Mouse (Mus musculus) heart, postnatal 25 days (tissue): ENCODE data around the gene Mdk. TPM values are rescaled to one million over a fixed set of nuclear protein-coding genes. Genes with fewer than 3 reads are reported as not detected.
A peak's percentile ranks its signal among the peaks of the same experiment; 100 is the strongest.

Experiments used
- DNase-seq: peaks from one replicate; pipeline ENCODE4 v3.0.0; 2022; ENCODE audit warnings: low spot score
- intact Hi-C: fragments of 180-260 bp; cut with DNase I; formaldehyde crosslinking; loops from one replicate; pipeline ENCODE4 v1.15.1; 2025
- total RNA-seq, 2 experiments: library from RNA; stranded (reverse); gene quantifications; 2 replicates each; pipeline ENCODE4 v1.2.3; 2021

Gene Mdk
- total RNA-seq, 2 experiments from 2014 or later = 4.4 TPM

DNA sequence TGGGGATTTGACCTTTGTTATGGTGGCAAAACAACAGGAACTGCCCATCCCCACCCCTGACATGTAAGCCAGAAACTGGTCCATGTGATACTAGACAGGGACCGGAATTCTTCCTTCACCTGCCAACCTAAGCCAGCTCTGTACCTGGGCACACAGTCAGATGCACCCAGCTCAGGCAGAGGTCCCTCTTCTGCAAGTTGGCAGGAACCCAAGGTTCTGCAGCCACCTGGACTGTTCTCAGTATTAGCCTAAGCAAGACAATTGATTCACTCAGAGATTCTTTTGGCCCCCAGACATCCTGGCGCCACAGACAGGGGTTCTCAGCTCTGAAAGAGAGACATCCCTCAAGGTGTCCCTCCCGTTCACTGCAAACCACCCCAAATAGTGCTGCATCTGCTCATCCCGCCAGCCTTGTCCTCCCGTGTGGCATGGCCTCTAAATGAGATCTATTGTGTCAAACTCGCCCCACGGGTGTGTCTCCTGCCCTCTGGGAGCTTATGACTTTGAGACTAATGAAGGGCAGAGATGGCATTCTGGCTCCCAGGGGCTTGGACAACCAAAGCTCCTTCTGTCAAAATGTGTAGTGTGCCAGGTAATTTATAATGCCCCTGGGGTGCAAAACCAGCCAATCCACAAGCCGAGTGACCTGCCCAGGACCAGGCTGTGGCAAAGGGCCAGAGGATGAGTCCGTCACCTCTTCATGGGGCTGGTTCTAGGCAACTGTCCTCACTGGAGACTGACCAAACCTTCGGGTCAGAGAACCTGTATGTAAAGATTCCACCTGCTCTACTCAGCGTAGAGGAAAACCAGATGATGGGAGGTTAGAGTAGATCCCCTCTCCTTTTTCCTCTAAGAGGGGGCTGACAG lies 27.7 kb upstream of the Mdk start:
- no peak for DNase-seq
- intact Hi-C loops = loop anchor here (1.0 kb wide), 1 partner anchor 15 kb away; no protein-coding TSS in a partner anchor

DNA sequence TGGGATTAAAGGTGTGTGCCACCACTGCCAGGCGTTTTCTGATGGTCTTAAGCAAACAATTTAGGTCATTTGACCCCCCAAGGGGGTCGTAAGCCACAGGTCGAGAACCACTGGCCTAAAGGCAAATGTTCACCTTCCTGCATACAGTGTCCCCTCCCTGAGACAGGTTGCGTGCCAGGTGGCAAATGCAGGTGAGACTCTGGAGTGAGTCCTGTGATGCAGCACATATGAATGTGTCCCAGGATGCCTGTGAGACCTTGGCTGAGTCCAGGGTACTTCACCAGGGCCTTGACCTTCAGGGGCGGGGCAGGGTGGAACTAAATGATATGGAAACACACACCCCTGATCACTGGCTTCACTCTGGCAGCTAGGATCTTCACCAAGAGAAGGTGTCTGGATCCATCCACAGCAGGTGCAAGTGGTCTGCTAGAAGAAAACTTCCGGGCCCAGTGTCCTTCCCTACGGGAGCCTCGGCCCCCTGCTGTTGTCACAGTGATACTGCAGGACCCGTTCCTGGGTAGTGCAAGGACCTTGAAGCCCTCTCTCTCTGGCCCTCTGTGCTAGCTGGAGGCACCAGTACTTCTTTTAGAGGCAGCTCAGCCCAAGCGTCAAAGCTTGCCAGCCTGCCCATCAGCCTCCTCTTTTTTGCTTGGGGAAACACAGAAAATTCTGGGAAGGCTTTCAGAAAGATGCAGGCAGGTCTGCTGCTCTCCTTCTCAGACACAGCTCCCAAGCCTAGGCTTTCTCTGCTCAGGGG lies 26.8 kb upstream of the Mdk start:
- no peak for DNase-seq
- intact Hi-C loops = loop anchor here (1.0 kb wide), 1 partner anchor 15 kb away; no protein-coding TSS in a partner anchor

DNA sequence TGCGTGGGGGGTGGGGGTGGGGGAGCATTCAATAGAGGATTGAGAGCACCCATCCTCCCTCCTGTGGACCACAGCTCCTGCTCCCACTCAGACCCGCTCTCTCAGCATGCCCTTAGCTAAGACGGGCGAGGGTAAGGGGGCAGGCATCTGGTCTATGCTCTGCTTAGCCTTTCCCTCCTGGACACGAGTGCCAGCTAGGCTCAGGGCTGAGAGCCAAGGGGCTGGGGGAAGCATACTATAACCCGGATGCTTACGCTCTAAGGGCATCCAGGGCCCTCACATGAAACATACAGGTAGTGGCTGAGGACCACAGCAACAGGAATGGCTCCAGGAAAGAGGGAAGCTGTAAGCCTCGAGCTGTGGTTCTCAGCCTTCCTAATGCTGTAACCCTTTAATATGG lies 26.0 kb upstream of the Mdk start:
- intact Hi-C loops = no loop called here
- DNase-seq = no peak

DNA sequence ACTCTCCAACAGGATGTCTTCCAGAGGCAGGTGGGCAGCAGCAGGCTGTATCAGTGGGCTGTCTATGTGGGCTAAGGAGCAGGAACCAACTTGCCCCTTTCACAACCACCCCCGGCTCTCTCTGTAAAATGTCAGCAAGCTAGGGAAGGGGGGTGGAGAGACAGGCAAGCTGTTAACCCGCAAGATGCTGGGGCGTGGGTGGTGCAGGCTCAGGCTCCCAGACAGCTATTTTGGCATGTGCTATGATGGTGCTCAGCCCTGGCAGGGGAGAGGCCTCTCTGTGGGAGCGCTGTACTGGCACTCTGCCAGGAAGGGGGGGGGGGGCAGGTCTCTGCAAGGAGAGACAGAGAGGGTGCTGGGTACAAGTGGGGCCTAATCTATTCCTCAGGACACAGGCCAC lies 25.0 kb upstream of the Mdk start:
- intact Hi-C loops = no loop called here
- DNase-seq = no peak

DNA sequence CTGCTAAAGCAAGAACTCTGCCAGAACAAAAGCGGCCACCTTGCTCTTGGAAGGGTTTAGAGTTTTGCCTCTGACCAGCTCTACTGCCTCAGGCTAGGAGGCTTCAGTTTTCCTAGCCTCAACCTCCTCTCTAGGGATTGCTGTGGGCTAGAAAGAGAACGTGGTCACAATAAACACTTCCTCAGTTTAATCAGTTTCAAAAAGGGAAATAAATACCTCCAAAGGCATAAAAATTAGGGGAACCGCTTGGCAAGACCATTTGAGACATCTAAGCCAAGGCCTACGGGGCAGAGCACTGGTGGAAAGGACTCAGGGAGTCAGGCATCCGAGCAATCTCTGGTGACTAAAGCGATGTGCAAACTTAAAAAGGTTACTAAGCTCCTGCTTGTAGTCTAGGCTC lies 23.8 kb upstream of the Mdk start:
- intact Hi-C loops = no loop called here
- no peak for DNase-seq

DNA sequence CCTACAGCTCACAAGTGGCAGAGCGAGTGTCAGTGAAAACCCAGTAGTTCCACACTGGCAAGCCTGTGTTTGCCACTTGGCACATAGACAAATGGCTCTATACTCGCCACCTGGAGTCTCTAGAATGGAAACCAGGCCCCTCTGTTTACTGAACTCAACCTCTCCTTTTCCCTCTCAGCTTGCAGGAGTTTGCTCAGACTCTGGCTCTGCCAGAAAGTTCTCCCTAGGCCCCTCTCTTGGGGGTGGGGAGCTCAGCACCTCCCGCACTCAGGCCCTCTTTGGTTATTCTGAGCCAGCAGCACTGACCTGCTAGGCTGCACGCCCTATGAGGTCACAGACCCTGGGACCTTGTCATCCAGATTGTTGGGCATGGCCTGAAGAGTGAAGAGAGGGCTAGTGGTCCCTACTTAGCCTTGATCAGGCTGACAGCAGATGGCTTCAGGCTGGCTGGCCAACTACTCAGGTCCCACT lies 23.1 kb upstream of the Mdk start:
- no peak for DNase-seq
- intact Hi-C loops = no loop called here

DNA sequence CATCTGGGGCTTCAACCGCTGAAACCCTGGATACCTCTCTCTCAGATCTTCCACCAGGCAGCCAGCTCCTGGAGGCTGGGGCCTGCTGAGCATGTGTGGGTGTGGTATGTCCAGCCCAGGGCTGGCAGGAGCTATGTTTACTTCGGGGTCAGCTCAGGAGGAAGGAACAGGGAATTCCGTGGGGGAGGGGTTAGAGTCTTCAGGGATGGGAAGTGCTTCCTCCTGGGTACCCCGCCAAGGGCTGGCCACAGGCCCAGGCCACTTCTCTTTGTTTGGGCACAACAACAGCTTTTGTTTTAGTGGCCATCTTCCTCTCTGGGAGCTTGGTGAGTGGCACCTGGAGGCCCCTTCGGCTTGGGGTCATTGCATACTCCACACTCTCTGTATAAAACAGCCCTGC lies 21.7 kb upstream of the Mdk start:
- DNase-seq = peak; percentile 75
- intact Hi-C loops = no loop called here

DNA sequence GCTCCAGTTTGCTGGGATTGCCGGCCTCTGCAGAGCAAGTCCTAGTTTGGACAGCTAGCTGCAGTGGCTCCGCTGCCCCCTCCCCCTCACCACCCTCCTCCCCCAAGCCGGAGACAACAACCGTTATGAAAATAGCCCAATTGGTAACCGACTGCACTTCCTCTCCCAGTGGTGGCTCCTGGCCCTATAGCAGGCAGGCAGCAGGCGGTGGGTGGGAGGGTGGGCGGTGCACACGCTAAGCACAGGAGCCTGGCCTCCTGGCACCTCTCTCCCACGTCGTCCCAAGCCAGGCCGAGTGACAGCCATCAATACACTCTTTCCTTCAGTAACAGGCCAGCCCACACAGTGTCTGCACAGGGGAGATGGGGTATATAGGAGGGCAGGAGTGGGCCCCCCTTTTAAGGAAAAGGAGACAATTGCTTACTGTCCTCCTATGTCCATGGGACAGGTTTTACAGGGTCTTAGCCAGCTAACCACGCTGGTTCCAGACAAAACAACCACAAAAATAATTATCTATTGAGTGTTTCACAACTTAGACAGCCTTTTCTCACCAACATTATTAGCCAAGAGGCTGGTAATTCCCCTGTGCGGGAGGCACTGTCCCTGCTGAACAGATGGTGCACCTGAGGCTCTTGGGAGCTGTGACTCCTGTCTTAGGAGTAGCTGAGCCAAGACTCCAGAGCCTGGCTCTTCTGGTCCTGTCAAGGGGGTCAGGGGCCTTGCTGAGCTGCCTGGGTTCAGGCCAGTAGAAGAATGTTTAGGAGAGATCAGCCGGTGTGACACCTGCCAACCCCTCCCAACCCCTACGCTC lies 18.4 kb upstream of the Mdk start:
- intact Hi-C loops = no loop called here
- no peak for DNase-seq

DNA sequence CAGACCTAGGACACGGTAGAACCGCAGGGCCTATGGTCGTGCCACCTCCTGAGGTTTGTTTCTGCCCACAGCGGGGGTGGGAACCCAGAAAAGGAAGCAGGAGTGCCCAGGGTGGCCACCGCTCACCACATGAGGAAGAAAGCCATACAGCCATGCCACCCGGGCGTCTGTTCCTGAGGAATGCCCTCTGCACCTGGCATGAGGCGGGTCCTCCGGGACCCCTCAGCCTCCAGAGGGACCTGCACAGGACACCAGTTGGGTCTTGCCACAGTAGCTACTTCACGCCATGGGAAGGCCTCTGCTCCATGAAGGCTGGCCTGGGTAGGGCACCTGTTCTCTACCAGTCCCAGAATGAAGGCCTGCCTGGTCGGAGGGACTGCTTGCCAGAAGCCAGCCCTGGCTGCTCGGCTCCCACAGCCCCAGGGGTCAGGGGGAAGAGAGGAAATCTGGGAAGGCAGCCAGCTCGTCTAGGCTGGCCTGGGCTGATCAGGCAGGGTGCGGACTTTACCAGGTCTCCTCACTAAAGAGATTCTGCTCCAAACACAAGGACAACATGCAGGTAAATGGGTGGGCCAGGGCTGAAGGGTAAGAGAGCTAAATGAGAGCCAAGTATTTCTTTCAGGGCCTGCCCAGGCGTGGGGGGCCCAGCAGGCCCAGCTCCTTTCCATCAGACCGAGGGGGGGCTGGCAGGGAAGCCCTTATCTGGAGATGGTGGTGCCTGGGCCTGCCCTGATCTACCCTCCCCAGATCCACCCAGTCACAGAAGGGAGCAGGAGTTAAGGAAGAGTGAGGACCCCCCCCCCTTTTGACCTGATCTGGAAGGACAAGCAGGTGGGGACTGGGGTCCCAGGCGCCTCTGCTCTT lies 17.5 kb upstream of the Mdk start:
- no peak for DNase-seq
- intact Hi-C loops = no loop called here

DNA sequence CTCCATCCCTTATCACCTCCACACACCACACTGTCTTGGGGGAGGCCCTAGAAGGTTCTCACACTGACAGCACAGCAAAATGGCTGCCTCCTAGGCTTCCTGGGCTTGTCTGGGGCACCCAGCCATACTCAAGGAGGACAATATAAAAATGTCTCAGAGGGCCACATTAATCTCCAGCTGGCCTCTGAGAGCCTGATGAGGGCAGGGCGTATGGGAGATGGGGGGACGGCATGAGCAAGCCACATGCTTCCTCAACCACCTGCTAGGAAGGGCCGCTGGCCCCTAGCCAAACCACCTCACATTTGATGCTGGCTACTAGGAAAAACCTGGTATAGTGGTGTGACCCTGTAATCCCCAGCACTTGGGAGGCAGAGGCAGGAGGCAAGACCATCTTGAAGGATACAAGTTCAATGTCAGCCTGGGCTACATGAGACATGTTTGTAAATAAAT lies 16.7 kb upstream of the Mdk start:
- DNase-seq = no peak
- intact Hi-C loops = no loop called here

DNA sequence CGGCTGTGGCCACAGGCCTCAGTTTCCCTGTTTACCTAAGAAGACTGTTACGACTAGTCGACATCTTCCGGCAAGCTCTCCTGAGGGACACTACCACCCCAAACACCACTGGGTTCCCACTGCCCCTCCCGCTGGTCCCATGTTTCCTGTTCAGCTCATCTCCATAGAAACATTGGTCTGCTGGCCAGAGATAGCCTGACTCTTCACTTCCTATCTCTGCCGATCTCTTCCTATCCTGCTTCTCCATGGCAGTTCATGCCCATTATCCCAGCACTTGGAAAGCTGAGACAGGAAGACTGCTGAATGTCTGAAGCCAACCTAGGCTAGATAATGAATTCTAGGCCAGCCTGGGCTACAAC lies 16.0 kb upstream of the Mdk start:
- no peak for DNase-seq

DNA sequence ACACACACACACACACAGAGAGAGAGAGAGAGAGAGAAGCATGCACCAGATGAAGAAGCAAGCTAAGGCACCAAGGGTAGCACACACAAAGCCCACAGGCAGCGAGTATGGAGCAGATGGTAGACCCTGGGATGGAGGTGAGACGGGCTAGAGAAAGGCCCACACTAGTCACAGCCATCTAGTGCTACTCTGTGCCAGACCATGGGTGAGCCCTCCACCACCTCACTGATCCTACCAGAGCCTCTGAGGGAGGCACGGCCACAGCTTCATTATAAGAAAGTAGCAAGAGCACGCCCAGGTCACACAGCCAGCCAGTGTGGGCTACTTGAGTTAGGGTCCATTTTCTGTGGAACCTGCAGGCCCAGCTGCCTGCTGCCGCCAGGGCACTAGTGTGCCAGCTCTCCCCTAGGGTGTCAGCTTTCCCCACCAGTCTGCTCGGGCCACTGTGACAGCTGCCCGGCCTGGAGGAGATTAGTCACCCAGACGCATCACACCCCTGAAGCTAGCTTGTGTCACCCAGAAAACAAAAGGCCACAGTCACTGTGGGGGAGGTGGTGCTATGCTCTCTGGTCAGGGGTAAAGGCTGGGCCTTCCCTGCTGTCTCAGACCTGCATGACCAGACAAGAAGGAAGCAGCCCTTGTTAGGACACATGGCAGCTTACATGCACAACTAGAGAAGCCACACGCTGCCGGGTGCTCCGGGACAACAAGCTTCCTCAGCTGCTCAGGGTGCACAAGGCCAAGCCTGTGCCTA lies 15.5 kb upstream of the Mdk start:
- no peak for DNase-seq
- intact Hi-C loops = no loop called here

More for the DNA sequence above, 16.0 kb upstream of the Mdk start:
- intact Hi-C loops = no loop called here

DNA sequence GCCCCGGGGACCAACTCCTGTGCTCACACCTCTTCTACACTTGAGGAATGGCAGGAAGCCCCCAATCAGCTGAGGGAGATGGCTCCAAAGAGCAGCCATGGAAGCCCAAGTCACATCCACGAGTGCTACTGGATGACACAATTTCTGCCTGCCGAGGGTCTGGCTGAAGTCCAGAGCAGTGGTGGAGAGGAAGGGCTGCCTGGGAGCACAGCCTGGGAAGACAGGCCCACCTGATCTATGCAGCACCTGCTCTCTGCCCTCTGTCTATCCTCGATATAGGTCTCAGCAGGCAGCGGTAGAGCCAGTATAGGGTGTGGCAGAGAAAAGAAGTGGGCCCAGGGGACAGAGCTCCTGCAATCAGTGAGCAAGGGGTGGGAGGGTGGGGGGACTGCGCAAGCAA lies 14.7 kb upstream of the Mdk start:
- intact Hi-C loops = no loop called here
- DNase-seq = no peak

DNA sequence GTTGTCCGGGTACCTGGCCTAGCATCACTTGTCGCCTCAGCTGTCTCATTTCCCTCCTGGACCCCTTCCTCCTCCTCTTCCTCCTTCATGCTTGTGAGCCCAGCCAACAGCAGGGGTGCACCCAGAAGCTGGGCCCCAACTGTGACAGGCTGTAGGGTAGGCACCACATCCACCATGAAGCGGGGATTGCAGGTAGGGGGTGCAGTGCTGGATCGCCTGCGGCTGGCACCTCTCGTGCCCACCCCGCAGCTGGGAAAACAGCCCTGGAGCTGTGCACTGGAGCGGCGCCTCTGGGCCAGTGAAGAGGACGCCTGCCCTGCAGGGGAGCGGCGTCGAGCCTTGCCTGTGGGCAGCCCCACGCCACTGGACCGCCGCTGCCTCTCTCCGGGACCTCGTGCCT lies 13.4 kb upstream of the Mdk start, which contains the start of gene Gm9821:
TSS of gene Gm9821 (plus strand) at position 221 of the 400 bp plus-strand sequence.
- no peak for DNase-seq
- intact Hi-C loops = no loop called here

DNA sequence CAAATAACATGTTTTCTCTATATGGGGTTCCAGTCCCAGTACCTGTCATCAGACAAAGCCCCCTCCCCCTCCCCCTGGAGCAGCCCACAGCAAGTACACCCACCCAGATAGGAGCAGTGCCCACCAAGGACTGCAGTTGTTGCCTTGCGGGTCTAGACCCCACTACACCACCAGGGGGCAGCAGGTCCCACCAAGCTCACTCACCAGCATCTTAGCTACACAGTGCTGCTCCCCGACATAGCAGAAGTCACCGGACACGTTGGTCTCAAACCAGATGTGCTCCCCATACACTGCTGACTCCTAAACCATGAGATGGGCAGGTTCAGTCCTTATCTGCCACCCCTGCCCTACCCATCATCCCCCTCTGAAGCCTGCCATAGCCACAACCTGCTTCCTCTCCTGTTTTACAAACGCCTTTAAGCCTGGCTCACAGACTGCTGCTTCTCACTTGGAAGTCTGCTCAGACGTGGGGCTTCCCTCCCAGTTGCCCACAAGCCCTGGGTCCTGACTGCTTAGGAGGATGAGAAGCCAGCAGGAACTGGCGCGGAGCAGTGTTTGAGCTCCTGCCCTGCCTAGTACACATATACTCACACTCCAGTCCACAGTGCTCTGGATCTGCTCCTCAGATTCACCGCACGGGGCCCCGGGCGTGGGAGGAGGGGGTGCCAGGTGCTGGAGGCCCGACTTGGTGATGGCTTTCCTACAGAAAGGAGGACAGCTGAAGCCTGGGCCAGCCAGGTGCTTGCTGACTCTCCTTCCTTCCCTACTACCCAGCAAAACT lies 12.3 kb upstream of the Mdk start:
- no peak for DNase-seq
- intact Hi-C loops = loop anchor here (1.0 to 5.0 kb wide), 3 partner anchors 15 to 113 kb away; no protein-coding TSS in a partner anchor

DNA sequence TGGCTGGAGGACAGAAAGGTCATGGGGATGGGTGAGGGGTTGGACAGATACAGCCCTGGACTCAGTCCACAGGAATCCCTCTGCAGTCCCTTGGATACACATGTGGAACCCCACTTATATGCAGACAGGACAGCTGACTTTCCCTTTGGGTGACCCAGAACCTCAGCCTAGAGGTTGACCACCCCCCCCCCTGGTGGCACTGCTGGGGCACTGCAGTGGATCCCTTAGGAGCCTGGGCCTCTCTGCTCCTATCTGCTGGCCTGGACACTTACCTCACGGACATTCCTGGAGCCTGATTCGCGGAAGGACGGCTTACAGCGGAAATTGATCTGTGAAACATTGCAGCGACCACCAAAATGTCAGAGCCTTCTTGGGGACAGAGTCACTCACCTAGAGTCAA lies 10.3 kb upstream of the Mdk start:
- DNase-seq = no peak
- intact Hi-C loops = loop anchor here (5.0 kb wide), 1 partner anchor 115 kb away; no protein-coding TSS in a partner anchor

DNA sequence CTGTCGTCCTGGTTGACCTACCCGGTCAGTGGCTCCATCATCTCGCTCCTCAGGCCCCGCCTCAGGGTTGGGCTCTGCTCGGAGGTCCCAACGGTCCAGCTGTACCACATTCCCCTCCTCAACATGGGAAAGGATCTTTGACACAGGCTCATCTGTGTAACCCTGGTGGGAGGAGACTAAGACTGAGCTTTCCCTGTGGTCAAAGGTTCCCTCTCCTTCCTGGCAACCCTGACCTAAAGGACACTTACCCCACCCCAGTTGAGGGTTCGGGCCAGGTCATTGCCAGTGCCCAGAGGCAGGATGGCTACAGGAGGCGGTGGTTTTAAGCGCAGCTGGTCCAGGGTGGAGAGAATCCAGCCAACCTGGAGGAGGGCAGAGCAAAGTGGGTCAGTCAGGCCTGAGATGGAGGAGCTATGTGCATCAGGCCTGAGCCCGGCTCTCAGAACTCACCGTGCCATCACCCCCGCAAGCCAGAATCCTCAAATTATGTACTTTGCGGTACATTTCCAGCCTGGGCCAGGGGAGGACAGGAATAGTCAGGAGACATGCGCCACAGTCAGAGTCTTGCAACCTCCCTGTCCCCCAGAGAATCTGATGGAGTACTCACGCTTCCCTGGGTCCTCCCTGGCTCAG lies 7.3 kb upstream of the Mdk start:
- intact Hi-C loops = no loop called here
- no peak for DNase-seq
